Mouse (Mus musculus): ENCODE measurements around the gene Fkbp15.
A peak's percentile ranks its signal among the peaks of the same experiment; 100 is the strongest.

The Fkbp15 gene

DNA sequence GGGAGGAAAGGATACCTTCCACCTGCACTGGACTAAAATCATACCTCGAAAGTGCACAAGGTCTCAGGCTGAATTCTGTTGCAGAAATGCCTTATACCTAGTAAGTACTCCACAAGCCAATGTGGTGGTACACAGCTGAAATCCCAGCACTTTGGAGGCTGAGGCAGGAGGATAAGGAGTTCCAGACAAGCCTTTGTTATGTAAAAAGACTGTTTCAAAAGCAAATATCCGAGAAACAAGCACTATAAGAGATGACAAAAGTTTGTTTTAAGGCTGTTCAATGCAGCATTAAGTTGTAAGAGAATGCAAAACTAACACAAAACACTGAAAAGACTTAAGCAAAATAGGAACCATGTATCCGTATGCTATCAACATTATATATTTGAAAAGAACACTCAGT lies 45.8 kb downstream of the Fkbp15 start:
- DNase-seq = no peak

DNA sequence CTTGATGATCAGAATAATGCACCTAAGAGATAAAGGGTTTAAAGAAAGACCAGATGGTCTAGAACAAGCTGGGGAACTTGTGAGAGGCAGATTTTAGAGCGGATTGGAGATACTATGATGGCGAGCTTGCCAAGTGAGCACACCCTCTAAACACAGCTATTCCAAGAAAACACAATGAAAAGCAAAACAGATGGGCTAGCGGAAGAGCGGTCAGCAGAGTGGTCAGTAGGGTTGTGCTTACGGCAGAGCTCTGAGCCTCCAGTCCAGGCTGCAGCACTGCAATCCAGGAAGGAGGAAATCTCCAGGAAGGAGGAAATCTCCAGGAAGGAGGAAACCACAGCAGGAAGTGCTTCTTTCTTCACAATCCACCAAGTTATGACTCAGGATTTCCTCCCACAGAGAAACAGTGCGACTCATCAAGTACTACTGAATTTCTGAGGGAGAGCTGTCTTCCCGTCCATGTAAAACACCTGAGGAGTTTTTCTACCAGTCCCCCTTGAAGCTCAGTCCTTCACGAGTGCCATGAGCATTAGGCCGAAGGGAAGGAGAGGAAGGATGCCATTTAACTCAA lies 46.6 kb downstream of the Fkbp15 start:
- DNase-seq = no peak

DNA sequence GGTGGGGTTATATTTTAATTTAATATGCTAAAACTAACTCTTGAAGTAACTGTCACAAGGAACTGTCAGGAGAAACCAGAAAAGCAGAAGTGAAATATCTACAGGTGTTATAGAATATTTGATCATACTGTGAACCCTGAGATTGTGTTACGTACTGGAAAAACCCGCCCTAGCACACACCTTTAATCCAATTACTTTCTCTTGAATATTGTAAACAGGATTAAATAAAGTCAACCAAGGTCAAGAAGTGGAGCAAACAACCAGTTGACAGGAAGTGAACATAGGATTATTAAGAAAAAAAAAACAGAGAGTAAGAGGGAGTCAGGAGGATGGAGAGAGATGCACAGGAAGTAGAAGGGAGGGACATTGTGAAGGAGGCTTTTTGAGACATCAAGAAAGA lies 47.5 kb downstream of the Fkbp15 start:
- no peak for DNase-seq

- no peak for DNase-seq
Measured at GRCm38 (mm10) chr4:62308406-62308805, 51.9 kb downstream of the Fkbp15 start.

DNA sequence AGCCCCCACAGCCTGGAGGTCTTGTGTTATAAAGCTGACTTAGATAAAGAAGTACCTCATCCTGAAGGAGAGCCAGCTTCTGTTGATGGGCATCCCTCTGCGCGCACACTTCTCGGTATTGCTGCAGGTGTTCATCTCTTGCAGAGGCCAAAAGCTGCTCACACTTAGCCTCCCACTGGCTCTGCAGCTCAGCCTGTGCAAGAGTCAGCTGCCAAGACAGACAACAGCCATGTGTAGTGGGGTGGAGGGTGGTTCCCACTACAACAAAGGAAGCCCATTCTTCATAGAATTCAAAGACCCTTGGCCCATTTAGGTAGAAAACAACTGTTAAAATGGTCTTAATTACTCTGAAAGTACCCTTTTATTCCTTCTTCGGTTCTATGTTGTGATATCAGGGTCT lies 53.5 kb downstream of the Fkbp15 start:
- DNase-seq = no peak

- no peak for DNase-seq
Measured at GRCm38 (mm10) chr4:62306301-62306700, 54.0 kb downstream of the Fkbp15 start.

- DNase-seq = no peak
Measured at GRCm38 (mm10) chr4:62303288-62303687, 57.1 kb downstream of the Fkbp15 start.

DNA sequence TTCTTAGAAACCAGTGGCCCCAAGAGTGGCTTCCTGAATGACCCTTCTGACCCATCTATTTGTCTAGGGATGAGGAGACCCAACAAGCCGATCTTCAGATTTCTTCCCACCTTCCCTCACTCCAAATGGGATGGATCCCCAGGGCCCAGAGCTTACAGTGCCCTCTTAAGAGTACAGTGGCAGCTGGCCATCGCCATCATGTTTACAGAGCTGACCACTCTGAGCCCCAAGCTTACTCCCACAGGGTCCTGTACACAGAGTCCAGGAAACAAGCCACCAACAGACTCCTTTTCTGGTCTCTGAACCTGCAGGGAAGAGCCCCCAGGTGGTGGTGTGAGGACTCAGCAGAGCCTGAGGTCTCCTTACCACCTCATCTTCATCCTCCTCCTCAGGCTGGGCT lies 57.6 kb downstream of the Fkbp15 start:
- DNase-seq = no peak

GRCm38 (mm10) chr4:62300001-62300400 lies 60.3 kb downstream of the Fkbp15 start:
- no peak for DNase-seq

DNA sequence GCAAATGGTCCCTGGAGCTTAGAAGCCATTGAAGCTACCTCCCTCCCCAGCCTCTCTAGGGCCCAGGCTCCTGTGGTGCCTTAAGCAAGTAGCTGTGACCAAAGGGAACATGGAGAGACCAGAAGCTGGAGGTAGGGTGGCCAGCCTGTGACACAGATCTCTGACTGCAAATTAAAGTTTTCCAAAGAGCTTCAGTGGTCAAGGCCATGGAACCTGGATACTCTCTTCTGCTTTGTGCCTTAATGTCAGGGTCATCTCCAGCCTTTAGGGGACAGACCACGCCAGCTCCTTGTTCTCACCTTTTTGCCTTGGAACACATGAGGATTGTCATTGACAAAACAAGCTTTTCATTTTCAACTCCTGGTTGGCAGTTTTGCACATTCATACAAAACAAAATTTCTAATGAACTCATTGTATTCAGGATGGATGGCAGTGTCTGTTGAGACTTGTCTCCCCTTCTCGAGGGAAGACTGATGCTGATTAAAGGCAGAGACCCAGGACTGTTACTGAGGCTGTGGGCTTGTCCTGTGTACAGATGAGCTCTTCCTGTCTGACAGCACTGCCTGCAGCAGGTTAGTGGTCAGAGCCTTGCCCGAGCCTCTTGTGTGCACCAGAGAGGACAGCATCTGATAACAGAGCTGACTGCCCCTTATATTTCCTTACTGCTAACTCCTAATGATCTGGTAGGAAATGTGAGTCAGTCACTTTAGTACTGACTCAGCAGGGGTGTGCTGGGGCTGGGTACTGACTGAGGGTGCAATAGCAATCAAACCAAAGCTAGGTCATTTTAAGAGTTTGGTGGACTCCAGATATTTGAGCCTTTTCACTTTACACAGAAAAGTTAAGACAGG lies 62.8 kb downstream of the Fkbp15 start:
- DNase-seq = no peak

DNA sequence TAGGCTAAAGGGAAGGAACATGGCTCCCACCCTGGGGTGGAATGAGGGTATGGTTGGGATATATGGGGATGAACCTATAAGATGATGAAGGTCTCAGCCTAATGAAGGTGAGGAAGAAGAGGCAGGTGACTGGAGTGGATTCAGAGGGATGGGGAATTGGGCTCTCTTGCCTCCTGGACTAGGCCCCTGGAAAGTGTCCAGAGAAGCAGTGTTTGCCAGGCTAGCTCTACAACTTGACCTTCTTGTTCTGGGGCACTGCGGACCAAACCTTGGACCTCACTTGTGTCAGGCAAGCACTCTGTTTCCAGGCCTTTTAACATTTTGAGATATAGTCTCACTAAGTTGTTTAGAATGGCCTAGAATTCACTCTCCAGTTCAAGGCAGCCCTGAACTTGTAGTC lies 65.6 kb downstream of the Fkbp15 start:
- no peak for DNase-seq

- DNase-seq = peak; percentile 35
Measured at GRCm38 (mm10) chr4:62293219-62293861, 67.0 kb downstream of the Fkbp15 start.

DNA sequence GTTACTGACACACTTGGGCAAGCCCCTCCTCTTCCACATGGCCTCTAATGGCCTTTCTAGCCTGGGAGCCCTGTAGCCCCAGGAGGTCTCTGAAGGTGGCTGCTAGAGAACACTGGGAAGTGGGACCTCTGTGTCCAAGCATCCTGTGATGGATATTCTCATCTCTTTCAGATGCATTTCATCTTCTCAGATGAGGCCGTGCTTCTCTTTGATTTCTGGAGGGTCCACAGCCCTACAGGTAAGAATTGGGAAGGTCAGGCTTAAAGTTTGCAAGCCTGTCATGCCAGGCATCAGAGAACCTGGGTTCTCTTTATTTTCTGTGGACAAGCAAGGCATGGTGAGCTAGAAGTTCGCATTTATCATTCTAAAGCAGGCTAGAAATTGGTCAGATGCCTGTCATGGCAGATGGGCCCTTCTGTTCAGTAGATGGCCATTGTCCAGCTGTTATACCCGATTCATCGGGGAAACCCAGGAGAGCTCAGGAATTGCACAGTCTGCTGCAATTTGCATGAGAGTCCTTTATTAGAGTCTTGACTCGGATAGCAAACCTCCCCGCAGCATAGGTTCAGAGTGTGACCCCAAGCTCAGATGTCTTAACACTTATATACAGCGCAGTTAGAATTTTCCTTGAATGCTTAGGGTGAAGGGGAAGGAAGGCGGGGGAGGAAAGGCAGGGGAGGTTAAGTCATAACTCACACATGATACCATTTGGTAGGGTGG lies 67.7 kb downstream of the Fkbp15 start:
- DNase-seq = no peak

- no peak for DNase-seq
Measured at GRCm38 (mm10) chr4:62290816-62291505, 69.4 kb downstream of the Fkbp15 start.

GRCm38 (mm10) chr4:62289226-62289625 lies 71.1 kb downstream of the Fkbp15 start:
- DNase-seq = no peak

GRCm38 (mm10) chr4:62286992-62287900 lies 73.1 kb downstream of the Fkbp15 start:
- no peak for DNase-seq

GRCm38 (mm10) chr4:62286257-62286991 lies 73.9 kb downstream of the Fkbp15 start:
- DNase-seq = peak; percentile 78

GRCm38 (mm10) chr4:62285576-62285975 lies 74.8 kb downstream of the Fkbp15 start:
- DNase-seq = no peak

DNA sequence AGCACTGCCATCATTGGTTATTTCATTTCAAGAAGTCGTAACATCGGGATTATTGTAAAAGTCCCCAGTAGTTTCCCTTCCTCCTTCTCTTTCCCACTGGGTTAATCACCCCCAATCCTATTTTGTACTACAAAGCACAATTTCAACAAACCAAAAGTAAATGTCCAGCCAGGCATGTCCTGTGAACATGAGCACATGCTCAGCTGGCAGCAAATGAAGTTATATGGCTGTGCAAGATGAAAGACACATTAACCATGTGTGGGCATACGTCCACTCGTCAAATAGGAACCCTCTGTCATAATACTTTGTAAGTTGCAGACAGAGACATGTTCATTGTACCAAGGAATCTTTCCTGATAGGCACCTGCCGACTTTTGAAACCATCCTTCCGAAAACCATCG lies 77.4 kb downstream of the Fkbp15 start:
- no peak for DNase-seq

DNA sequence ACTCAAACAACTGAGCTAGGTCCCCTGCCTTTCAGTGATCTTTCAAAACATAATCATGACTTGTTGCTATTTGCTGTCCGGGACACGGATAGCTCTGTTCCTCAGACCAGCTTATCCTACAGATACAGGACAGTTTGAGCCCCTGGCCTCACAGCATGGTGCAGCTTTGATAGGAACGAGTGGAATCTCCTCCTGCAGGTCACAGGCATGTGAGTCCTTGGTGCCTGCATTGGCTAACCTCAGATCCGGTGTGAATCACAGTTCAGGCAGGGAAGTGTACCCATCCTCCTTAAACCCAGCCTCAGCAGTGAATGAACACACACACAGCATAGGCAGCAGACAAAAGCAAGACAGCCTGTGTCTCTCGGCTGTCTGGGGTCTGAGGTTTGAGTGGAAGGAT lies 79.0 kb downstream of the Fkbp15 start:
- DNase-seq = no peak

- DNase-seq = no peak
Measured at GRCm38 (mm10) chr4:62278081-62278480, 82.3 kb downstream of the Fkbp15 start.

Measured in right cerebral cortex, postnatal 14 days (tissue).